Mouse (Mus musculus) lung, postnatal 36 days (tissue): ENCODE measurements around the gene Pced1b.
A peak's percentile ranks its signal among the peaks of the same experiment; 100 is the strongest.

Experiments
- DNase-seq: peaks from one replicate; pipeline ENCODE4 v3.0.0; 2022; ENCODE audit warnings: mixed read lengths

The Pced1b gene

GRCm38 (mm10) chr15:97258483-97259230, 11.8 kb downstream of the Pced1b start:
- no peak for DNase-seq

- peak; percentile 25 for DNase-seq
These were observed 12.4 kb downstream of the Pced1b start for GRCm38 (mm10) chr15:97259300-97259699.

GRCm38 (mm10) chr15:97259968-97260597, 13.2 kb downstream of the Pced1b start:
- no peak for DNase-seq

DNA sequence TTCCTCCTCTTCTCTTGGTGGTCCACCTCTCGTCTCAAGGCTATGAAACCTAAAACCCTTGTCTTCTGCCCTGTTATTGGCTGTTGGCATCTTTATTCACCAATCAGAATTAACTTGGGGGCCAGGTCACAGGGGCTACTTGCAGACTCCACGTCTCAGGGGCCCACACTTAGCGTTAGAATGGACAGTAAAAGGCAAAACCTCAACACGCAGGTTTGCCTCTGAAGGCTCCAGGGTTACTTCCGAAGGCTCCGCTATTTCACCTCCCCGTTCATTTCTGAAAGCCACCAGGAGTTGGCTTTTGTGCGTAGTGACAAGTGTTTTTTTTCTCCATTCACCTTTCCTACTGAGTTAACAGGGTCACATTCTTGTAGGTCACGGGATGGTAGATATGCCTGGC, 15.3 kb downstream of the Pced1b start:
- DNase-seq = no peak

GRCm38 (mm10) chr15:97266236-97266845, 19.4 kb downstream of the Pced1b start:
- no peak for DNase-seq

DNA sequence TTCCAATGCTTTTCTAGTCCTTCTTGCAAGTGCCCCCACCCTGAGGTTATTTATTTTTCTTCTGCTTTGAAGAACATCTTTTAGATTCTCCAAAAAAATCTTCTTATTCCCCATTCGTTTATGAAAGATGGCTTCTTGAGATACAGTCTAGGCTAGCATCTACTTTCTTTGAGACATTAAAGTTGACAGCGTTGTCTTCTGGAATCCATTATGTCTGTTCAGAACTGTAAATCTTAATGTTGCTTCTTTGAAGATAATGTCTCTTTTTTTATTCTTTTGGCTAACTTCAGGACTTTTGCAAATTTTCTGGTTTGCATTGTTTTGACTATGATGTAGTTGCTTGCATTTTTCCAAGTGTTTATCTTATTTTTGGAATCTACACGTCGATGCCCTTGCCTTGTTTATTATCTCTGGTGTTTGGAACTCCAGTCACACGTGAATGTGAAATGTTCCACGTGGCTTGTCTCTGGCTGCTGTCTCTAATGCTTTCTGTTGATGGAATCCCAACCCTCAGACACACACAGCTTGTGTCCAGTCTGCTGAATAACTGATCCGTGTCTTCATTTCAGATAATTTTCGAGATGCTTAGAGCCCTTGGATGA, 20.3 kb downstream of the Pced1b start:
- peak; percentile 30 for DNase-seq

DNA sequence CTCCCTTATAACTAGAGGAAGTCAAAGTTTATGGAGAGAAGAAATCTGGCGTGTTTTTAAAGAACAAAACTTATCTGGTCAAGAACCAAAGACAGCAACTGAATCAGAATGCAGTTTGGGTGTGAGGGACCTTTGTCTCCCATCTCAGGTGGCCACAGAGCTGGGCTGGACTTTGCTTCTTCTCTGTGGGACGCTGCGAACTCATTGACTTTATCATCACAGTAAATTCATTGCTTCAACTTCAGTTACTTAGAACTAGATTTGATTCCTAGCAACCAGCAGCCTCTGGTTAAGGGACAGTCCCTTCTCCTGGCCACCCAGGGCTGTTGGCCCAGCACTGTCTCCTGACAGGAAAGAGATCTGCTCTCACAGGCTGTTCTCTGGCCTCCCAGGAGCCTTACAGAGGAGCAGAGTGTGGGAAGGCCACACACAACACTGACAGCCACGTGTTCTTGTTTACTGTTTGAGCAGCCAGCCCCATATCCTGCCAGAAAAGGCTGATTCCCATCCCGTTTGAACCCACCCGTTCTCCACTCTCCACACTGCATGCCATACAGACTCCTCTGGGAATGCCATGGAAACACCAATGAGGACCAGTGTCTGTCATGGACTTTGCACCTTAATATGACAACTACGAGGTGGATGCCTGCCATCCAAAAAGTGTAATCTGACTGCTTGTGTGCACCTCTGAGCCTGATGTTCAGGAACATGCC, 25.2 kb downstream of the Pced1b start:
- DNase-seq = no peak

- no peak for DNase-seq
These were observed 25.9 kb downstream of the Pced1b start for GRCm38 (mm10) chr15:97272831-97273230.

DNA sequence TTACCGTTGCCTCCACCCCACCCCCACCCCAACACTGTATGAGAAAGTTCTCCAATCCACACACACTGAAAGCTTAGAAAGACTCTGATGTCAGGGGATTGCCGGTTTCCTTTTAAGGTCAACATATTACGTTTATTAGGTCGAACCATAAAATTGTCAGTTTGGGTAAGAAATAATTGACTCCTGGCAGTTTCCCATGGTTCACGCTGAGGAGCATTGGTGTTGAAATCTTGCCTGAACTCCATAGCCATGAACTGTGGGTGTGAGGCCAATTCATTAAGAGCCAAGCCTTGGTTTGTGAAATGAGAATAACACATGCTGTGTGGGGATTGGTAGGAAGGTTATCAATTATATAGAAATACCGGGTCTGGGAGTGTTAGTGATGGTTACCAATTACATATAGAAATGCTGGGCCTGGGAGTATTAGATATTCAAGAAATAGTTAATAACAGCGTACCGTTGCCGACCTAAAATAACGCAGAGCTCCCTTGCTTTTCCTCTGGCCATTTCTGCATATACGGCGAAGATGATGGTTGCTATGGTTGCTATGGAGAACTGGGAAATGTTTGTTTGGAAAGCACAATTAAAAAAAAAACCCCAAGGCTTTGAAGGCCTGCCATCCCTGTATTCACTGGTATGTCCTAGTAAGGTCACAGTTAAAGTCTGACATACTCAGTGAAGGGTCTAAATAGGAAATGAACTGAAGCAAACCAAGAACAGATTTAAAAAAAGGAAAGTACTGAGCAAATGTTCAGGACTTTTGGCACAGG, 28.9 kb downstream of the Pced1b start:
- no peak for DNase-seq

DNA sequence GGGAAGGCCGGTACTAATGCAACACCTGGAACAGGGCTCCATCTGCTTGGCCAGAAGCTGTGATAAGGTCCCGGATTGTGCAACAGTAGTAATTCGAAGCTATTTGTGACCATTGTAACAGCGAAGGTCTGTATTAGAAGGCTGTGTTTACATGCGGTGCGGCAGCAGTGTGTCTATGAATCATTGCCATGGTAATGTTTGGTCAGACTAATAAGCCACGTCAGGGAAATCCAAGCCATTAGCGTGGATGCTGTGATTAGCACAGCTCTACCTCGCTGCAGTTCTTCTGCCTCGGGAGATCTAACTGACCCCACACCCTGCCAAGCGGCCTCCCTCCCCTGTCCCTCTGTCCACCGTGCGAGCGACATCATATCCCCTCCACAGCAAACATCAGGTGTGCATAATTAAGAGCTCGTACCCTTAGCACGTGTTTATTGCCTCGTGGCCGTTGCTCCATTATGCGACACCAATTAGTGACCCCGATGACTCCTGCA, 29.8 kb downstream of the Pced1b start:
- DNase-seq = peak; percentile 35

GRCm38 (mm10) chr15:97277328-97277727, 30.4 kb downstream of the Pced1b start:
- DNase-seq = no peak

GRCm38 (mm10) chr15:97278340-97278948, 31.5 kb downstream of the Pced1b start:
- no peak for DNase-seq

DNA sequence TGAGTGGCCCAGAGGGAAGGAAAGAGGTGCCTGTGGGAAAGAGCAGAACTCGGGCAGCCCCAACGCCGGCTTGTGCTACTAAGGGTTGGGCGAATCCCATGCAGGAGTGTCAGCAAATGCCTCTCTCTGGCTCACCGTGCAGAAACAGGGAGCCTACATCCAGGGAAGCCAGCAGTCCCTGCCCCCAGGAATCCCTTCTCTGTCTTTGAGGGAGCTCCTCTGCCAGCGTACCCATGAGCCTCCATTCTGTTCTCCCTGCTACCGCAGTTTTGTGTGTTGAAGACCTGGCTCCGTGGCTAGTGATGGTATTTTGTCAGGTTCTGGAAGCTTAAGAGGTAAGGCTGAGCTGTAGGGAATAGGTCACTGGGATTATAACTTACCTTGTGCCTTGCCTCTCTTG, 33.2 kb downstream of the Pced1b start:
- no peak for DNase-seq

DNA sequence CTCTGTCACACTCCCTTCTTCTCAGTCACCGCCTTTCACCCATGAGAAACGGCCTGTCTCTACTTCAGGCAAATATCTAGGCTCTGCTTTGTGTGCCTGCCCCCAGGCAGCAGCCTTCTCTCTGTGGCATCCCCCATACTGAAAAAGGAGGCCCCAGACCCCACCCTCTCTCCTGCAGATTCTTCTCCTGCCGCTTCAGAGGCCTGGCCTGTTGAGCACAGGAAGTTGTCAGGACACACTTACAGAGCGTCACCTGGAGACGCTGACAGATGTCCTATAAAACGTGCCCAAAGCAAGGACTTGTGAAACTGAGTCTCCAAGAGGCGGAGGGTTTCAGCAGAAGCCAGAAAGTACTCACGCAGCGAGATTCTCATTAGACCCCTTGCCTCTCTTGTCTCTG, 33.9 kb downstream of the Pced1b start:
- DNase-seq = no peak

DNA sequence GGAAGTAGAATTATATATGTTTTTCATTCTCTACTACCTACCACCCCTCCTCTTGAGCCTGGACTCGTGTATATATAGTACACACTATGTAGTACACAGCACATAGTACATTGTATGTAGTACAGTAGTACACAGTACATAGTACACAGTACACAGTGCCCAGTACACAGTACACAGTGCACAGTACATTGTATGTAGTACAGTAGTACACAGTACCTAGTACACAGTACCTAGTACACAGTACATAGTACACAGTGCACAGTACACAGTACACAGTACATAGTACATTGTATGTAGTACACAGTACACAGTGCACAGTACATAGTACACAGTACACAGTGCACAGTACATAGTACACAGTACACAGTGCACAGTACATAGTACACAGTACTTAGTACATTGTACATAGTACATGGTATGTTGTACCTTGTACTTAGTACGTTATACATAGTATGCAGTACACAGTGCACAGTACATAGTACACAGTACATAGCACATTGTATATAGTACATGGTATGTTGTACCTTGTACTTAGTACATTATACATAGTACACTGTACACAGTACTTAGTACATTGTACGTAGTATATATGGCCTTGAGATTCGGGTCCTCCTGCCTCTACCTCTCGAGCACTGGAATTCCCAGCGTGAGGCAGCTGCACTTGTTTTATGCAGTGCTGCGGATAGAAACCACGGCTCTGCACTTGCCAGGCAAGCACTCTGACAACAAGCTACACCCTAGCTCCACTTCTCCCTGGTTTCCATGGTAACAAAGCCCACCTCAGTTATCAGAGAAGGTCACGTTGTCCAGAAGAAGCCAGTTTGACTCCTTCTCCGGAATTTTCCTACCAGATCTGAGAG, 35.0 kb downstream of the Pced1b start:
- DNase-seq = no peak

DNA sequence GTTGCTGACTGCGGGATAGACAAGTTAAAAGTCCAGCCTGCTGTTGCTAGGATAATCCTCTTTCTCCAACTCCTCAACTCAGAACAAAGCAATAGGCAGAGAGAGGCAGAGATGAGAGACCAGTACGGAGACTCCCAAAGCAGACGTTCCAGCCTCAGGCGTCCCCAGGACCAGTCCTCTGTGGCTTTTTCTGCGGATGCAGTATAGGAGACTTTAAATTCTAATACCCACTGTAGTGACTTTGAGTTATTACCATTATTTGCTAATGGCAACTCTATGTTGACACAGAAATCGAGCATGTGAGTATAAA, 35.6 kb downstream of the Pced1b start:
- no peak for DNase-seq

GRCm38 (mm10) chr15:97284201-97284600, 37.3 kb downstream of the Pced1b start:
- no peak for DNase-seq

GRCm38 (mm10) chr15:97285665-97286212, 38.8 kb downstream of the Pced1b start:
- no peak for DNase-seq

- no peak for DNase-seq
These were observed 39.8 kb downstream of the Pced1b start for GRCm38 (mm10) chr15:97286731-97287130.

GRCm38 (mm10) chr15:97287436-97288143, 40.7 kb downstream of the Pced1b start:
- no peak for DNase-seq
